Mouse (Mus musculus): Measurements from ENCODE around the gene Rnf31.

DNA sequence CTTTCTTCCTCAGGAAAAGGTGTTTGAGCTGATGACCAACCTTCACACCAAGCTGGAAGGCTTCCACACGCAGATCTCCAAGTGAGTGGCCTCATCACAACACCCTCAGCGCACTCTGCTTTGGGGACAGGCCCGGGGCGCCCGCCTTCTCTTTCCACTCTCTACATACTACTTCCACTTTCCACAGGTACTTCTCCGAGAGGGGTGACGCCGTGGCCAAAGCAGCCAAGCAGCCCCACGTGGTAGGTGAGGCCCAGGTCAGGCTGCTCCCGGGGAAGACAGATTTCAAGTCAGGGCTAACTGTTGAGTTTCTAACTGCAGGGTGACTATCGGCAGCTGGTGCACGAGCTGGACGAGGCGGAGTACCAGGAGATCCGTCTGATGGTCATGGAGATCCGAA lies 10.8 kb upstream of the Rnf31 start:
- TF ChIP-seq EP300 (optimal IDR thresholded peaks at IDR 0.05) (no peak), CTCF (IDR thresholded peaks at IDR 0.05; ENCODE audit: low read depth) (no peak)

All from stomach, postnatal 0 days (tissue).